Mouse (Mus musculus) kidney, adult 2 months (tissue): ENCODE measurements around the gene Slc35g3.

Experiments used
- CTCF ChIP-seq: fragments of 200-500 bp; conservative IDR thresholded peaks from 2 replicates; pipeline ENCODE4 v1.5.1; 2011; ENCODE audit warnings: low read depth, mild to moderate bottlenecking, control low read depth, low read length, moderate library complexity, mixed read lengths; ENCODE audit not compliant: insufficient read depth, insufficient read length
- POLR2A ChIP-seq: fragments of 200-500 bp; IDR thresholded peaks from one replicate; pipeline ENCODE4 v1.6.1; 2011; ENCODE audit warnings: low read depth, low read length, control low read depth

- no peak for TF ChIP-seq POLR2A
- TF ChIP-seq CTCF, result no peak
These were observed 15.9 kb upstream of the Slc35g3 start for GRCm38 (mm10) chr11:69777504-69778257.
